Mouse (Mus musculus) intestine, postnatal 0 days (tissue): ENCODE results near the gene Nrxn3. TPM values are rescaled to one million over a fixed set of nuclear protein-coding genes. Genes with fewer than 3 reads are reported as not detected.

ENCODE experiments used
- ATAC-seq: fragments of 200-750 bp; cut with Nextera tagmentation; 2 replicates; pipeline ENCODE4 v1.8.0; 2017; ENCODE audit warnings: mild to moderate bottlenecking, moderate TSS enrichment, moderate library complexity
- H3K27ac ChIP-seq: fragments of 300-500 bp; sonication (generic); 2 replicates; pipeline ENCODE4 v1.5.1; 2014; ENCODE audit warnings: mild to moderate bottlenecking, low read depth, low read length, moderate library complexity
- H3K27me3 ChIP-seq: fragments of 300-500 bp; sonication (generic); replicated peaks from 2 replicates; pipeline ENCODE4 v1.6.1; 2014; ENCODE audit warnings: low read length, mixed read lengths; ENCODE audit not compliant: control insufficient read depth, insufficient read depth
- H3K36me3 ChIP-seq: fragments of 300-500 bp; sonication (generic); 2 replicates; pipeline ENCODE4 v1.6.1; 2014; ENCODE audit warnings: mild to moderate bottlenecking, moderate library complexity; ENCODE audit not compliant: control insufficient read depth, insufficient read depth
- H3K4me1 ChIP-seq: fragments of 300-500 bp; sonication (generic); replicated peaks from 2 replicates; pipeline ENCODE4 v1.6.1; 2014; ENCODE audit warnings: antibody characterized with exemption, low read length, mixed read lengths; ENCODE audit not compliant: control insufficient read depth, insufficient read depth
- H3K4me2 ChIP-seq: fragments of 300-500 bp; sonication (generic); replicated peaks from 2 replicates; pipeline ENCODE4 v1.6.1; 2014; ENCODE audit warnings: low read depth, mild to moderate bottlenecking, moderate library complexity
- H3K4me3 ChIP-seq: fragments of 300-500 bp; sonication (generic); 2 replicates; pipeline ENCODE4 v1.5.1; 2014; ENCODE audit warnings: low read depth, low read length
- H3K9ac ChIP-seq: fragments of 300-500 bp; sonication (generic); 2 replicates; pipeline ENCODE4 v1.6.1; 2014; ENCODE audit warnings: mild to moderate bottlenecking, low read depth, low read length
- H3K9me3 ChIP-seq: fragments of 300-500 bp; sonication (generic); 2 replicates; pipeline ENCODE4 v1.6.1; 2016; ENCODE audit warnings: mixed run types; ENCODE audit not compliant: control insufficient read depth
- CTCF ChIP-seq: sonication (generic); IDR thresholded peaks from 2 replicates; pipeline ENCODE4 v1.5.1; 2016; ENCODE audit warnings: low read depth, mild to moderate bottlenecking, control low read depth, antibody characterized with exemption, moderate library complexity
- WGBS: fragments of 180-500 bp; shearing (Covaris S2); extraction: QIAGEN DNeasy Blood & Tissue Kit; methylation state at CpG from one replicate; pipeline ENCODE4 v1.1.7; 2014; 5-methylcytosine and 5-hydroxymethylcytosine counted together
- polyA plus RNA-seq: library from polyadenylated mRNA; unstranded; fragments of >200 nt; fragmentation: Nextera tagmentation; extraction: Ambion mirVana; gene quantifications from 2 replicates; pipeline ENCODE4 v1.2.1, GENCODE M21; 2015

Gene Nrxn3
- polyA plus RNA-seq, 1 experiment from 2014 or later, result 0.47 TPM

DNA sequence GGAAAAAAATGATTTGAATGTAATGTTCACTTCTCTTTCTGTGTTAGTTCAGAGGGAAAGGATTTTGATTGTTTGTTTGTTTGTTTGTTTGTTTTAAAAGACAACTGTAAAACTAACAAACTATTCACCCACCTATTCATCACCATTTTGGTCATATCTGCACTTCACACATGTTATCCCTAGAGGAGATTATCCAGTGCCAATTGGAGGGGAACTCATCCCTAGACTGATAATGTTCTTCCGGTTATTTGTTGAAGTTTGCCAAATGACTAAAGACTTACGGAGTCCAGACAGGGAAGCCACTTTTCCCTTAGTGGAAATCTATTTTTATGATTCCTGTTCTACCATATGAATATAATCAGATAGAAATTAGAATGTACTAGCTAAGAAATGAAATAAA is 831.5 kb downstream of the Nrxn3 start:
- Histone ChIP-seq H3K9ac (no peak overlapping the region), H3K36me3 (no peaks in the 10 kb centered on the region), H3K4me1 (no peaks in the 10 kb centered on the region), H3K4me2 (no peak overlapping the region), H3K4me3 (no peak overlapping the region), H3K27me3 (no peaks in the 10 kb centered on the region), H3K9me3 (no peaks in the 10 kb centered on the region), H3K27ac (no peak overlapping the region)
- ATAC-seq, result no peak
- no peak for TF ChIP-seq CTCF
- 73% methylated on average over 2 of the region's 2 CpGs for WGBS

DNA sequence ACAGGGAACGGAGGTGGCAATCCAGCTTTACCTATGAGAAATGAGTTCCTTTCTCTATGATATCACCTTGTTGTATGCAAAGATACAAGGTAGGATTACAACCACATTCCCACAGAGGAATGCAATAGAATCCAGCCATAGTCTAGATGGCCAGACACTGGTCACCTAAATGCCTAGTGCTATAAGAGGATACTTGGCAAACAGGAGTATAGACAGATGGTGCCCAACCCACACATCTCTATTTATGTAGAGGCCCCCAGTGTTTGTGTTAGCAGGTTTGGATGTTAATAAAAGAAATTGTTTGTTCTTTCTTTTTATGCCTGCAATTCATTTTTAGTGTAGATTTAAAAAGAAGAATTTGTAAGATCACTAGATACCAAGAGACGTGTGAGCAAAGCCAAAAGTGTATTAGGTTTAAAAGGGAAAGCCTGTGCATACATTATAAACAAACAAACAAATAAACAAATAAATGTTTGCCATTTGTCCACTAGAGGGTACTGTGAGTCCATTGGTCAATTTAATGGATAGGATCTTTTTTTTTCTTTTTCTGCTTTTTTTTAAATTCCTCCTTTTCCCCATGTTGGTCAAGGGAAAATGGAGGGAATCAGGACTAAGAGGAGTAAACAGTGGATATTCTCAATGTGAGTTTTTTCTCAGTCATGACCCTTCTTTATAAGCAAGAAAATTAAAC is 832.2 kb downstream of the Nrxn3 start:
- 70% methylated on average over 2 of the region's 2 CpGs for WGBS
- H3K27ac ChIP-seq, result no peak overlapping the region
- no peak overlapping the region for H3K4me2 ChIP-seq
- H3K9ac ChIP-seq, result no peak overlapping the region
- no peaks in the 10 kb centered on the region for H3K4me1 ChIP-seq
- no peak overlapping the region for H3K4me3 ChIP-seq
- peak; percentile 48 for TF ChIP-seq CTCF
- ATAC-seq, result no peak
- no peaks in the 10 kb centered on the region for H3K9me3 ChIP-seq
- H3K27me3 ChIP-seq, result no peaks in the 10 kb centered on the region
- no peaks in the 10 kb centered on the region for H3K36me3 ChIP-seq

DNA sequence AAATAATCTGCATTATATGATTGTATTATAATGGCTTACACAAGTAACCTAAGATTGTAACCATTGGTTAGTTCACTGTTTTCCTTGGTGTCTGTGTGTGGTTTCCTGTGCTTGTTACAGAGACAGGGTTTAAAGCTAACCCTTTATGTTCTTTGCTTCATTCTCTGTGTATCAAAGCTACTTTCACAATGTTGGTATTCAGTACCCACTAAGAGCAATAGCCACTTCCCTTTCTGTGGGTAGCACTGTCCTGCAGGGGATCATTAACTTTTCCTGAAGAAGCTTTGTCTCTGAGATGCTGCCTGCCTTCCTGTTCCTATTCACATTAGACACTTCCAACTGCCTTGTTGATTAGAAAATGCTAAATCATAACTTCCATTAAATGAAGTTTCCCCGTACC is 836.2 kb downstream of the Nrxn3 start:
- H3K27ac ChIP-seq, result no peak overlapping the region
- WGBS, result 82% methylated on average over 1 of the region's 1 CpGs
- no peaks in the 10 kb centered on the region for H3K9me3 ChIP-seq
- H3K27me3 ChIP-seq, result no peaks in the 10 kb centered on the region
- H3K36me3 ChIP-seq, result no peaks in the 10 kb centered on the region
- no peak for ATAC-seq
- TF ChIP-seq CTCF, result no peak
- no peak overlapping the region for H3K4me2 ChIP-seq
- H3K4me3 ChIP-seq, result no peak overlapping the region
- no peak overlapping the region for H3K9ac ChIP-seq
- no peaks in the 10 kb centered on the region for H3K4me1 ChIP-seq

DNA sequence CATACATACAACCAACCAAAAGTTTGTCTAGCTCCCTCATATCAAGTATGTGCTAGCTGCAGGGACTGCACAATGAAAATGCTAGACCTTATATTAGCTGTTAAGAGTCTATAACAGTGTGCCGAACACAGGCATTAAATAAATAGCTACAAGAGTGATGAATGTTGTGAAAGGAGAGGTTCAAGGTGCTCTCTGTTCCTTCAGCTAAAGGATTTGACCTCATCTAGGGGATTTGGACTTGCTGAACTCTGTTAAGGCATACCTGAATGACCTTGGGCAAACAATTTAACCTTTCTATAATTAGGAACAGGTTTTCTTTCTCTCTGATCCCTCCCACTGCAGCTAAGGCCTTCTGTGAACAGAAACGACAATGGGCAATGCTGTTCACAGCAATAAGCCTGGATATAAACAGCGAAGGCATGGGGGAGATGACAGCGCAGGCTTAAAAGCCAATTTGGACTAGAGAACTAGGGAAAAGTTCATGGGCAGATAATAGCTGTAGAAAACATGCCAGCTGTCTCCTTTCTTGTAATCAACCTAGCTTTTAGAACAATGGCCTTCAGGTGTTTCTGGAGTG is 839.4 kb downstream of the Nrxn3 start:
- H3K36me3 ChIP-seq, result no peaks in the 10 kb centered on the region

DNA sequence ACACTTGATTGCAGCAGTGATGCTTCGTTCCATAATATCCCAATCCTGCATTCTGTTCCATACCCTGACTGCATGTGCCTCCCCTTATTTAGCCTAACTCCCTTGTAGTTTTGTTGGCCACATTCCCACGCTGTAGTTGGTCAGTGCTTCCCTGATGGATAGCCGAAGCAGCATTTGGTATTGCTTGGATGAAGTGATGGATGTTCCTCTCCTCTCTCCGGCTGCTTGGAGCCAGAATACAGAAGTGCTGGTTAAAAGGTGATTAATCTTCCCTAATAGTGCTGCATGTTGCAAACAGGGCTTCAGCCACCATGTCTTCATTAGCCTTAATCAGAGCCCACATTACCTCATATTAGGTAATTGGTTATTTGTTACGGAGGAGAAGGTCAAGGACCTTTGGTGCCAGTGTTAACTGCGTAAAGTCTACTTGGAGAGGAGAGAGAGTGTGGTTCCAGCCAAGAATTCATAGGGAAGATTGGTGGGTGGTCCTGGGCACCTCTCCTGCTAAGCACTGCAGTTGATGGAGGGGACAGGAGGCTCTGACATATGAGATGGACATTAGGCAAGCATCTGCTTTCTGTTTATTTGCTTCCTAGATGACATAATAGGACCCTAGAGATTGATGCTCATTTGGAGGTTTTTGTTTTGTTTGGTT is 846.2 kb downstream of the Nrxn3 start:
- no peak overlapping the region for H3K4me2 ChIP-seq
- WGBS, result 69% methylated on average over 6 of the region's 6 CpGs
- no peak overlapping the region for H3K9ac ChIP-seq
- H3K27me3 ChIP-seq, result no peaks in the 10 kb centered on the region
- H3K4me3 ChIP-seq, result no peak overlapping the region
- no peak for ATAC-seq
- no peaks in the 10 kb centered on the region for H3K36me3 ChIP-seq
- no peaks in the 10 kb centered on the region for H3K4me1 ChIP-seq
- H3K9me3 ChIP-seq, result no peaks in the 10 kb centered on the region
- no peak for TF ChIP-seq CTCF
- no peak overlapping the region for H3K27ac ChIP-seq

More for the DNA sequence above, 839.4 kb downstream of the Nrxn3 start:
- TF ChIP-seq CTCF, result no peak
- H3K27ac ChIP-seq, result no peak overlapping the region
- no peaks in the 10 kb centered on the region for H3K27me3 ChIP-seq
- no peak for ATAC-seq
- no peaks in the 10 kb centered on the region for H3K9me3 ChIP-seq
- 67% methylated on average over 4 of the region's 4 CpGs for WGBS
- no peaks in the 10 kb centered on the region for H3K4me1 ChIP-seq
- H3K9ac ChIP-seq, result no peak overlapping the region
- no peak overlapping the region for H3K4me3 ChIP-seq
- no peak overlapping the region for H3K4me2 ChIP-seq

DNA sequence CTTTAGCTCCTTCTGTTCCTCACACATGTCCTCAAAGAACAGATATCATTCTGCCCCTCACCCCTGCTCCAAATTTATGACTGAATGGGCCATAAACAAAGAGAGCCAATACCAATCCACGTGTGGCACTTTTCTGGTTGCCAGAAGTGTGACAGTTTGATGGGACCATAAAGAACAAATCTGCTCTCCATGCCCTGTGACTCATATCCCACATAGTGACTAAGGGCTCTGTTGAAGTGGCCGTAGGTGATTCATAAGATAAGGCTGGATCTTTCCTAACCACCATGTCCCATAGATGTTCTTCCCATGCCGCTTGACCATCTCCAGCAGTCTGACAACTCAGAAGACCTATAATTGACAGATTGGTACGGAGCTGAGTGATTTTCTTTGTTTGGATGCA is 869.8 kb downstream of the Nrxn3 start:
- TF ChIP-seq CTCF, result no peak
- no peaks in the 10 kb centered on the region for H3K9me3 ChIP-seq
- H3K9ac ChIP-seq, result no peak overlapping the region
- no peaks in the 10 kb centered on the region for H3K4me1 ChIP-seq
- ATAC-seq, result no peak
- H3K27ac ChIP-seq, result no peak overlapping the region
- H3K27me3 ChIP-seq, result no peaks in the 10 kb centered on the region
- WGBS, result 68% methylated on average over 4 of the region's 4 CpGs
- H3K36me3 ChIP-seq, result no peaks in the 10 kb centered on the region
- no peak overlapping the region for H3K4me2 ChIP-seq
- no peak overlapping the region for H3K4me3 ChIP-seq
